Mouse (Mus musculus) neural tube, embryonic 13.5 days (tissue): ENCODE data around the gene Actr2. TPM values are rescaled to one million over a fixed set of nuclear protein-coding genes. Genes with fewer than 3 reads are reported as not detected.
A peak's percentile ranks its signal among the peaks of the same experiment; 100 is the strongest.
"Not testable (repeated sequence)": the region's sequence is repeated elsewhere in the genome, so short reads cannot be mapped to it uniquely, and the experiment has no call there.

Experiments used
- ATAC-seq: fragments of 200-750 bp; cut with Nextera tagmentation; 2 replicates; pipeline ENCODE4 v1.8.0; 2017; ENCODE audit warnings: low read depth, mild to moderate bottlenecking, moderate TSS enrichment, moderate library complexity
- H3K27ac ChIP-seq: fragments of 300-500 bp; sonication (generic); replicated peaks from 2 replicates; pipeline ENCODE4 v1.5.1; 2015; ENCODE audit warnings: moderate library complexity, mild to moderate bottlenecking, inconsistent platforms
- H3K27me3 ChIP-seq: fragments of 300-500 bp; sonication (generic); 2 replicates; pipeline ENCODE4 v1.6.1; 2015; ENCODE audit warnings: mild to moderate bottlenecking, inconsistent platforms
- H3K36me3 ChIP-seq: fragments of 300-500 bp; sonication (generic); 2 replicates; pipeline ENCODE4 v1.6.1; 2015; ENCODE audit warnings: mild to moderate bottlenecking, inconsistent platforms
- H3K4me1 ChIP-seq: fragments of 300-500 bp; sonication (generic); replicated peaks from 2 replicates; pipeline ENCODE4 v1.6.1; 2015; ENCODE audit warnings: inconsistent platforms
- H3K4me2 ChIP-seq: fragments of 300-500 bp; sonication (generic); 2 replicates; pipeline ENCODE4 v1.6.1; 2015; ENCODE audit warnings: inconsistent platforms, mild to moderate bottlenecking, moderate library complexity
- H3K4me3 ChIP-seq: fragments of 300-500 bp; sonication (generic); 2 replicates; pipeline ENCODE4 v1.5.1; 2015; ENCODE audit warnings: mild to moderate bottlenecking, inconsistent platforms
- H3K9ac ChIP-seq: fragments of 300-500 bp; sonication (generic); 2 replicates; pipeline ENCODE4 v1.6.1; 2015; ENCODE audit warnings: moderate library complexity, mild to moderate bottlenecking, inconsistent platforms
- H3K9me3 ChIP-seq: fragments of 300-500 bp; sonication (generic); 2 replicates; pipeline ENCODE4 v1.6.1; 2016; ENCODE audit warnings: inconsistent platforms
- WGBS: fragments of 180-500 bp; shearing (Covaris S2); methylation state at CpG from one replicate; pipeline ENCODE4 v1.1.7; 2015; 5-methylcytosine and 5-hydroxymethylcytosine counted together
- polyA plus RNA-seq: library from polyadenylated mRNA; unstranded; fragments of >200 nt; fragmentation: Nextera tagmentation; extraction: Ambion mirVana; gene quantifications from 2 replicates; pipeline ENCODE4 v1.2.1, GENCODE M21; 2015

Actr2 gene
- polyA plus RNA-seq, 1 experiment from 2014 or later = 159 TPM

DNA sequence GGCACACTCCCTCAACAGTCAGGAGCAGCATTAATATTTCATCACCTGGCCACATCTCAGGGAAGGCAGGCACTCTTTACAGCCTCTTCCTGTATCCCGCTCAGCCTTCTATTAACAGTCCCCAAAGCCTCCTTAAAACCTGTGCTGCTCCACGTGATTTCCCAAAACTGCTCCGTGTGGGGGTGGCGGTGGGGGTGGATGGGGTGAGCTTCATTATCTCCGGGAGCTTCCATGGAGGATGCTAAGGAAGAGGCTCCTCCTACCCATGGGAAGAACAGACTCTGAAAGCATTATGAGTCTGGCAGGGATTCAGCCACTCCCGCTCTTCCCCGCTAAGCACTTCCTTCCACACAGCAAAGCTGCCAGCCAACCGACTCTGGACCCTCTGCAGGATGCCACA lies 74.0 kb downstream of the Actr2 start:
- Histone ChIP-seq H3K36me3 (no peaks in the 10 kb centered on the region), H3K4me3 (no peak overlapping the region), H3K4me1 (peaks cover 38% of the 10 kb centered on the region), H3K9ac (peak overlapping the region; percentile 52; the same call in 1 of the 2 replicates), H3K9me3 (no peaks in the 10 kb centered on the region), H3K4me2 (peak overlapping the region; percentile 36), H3K27me3 (no peaks in the 10 kb centered on the region), H3K27ac (peak overlapping the region; percentile 78)
- ATAC-seq = peak; percentile 52
- 15% methylated on average over 8 of the region's 8 CpGs for WGBS

- Histone ChIP-seq H3K36me3 (no peaks in the 10 kb centered on the region), H3K4me3 (no peak overlapping the region), H3K4me2 (no peak overlapping the region), H3K27ac (no peak overlapping the region), H3K4me1 (peaks cover 29% of the 10 kb centered on the region), H3K9ac (no peak overlapping the region), H3K27me3 (no peaks in the 10 kb centered on the region), H3K9me3 (no peaks in the 10 kb centered on the region)
- peak; percentile 36; the same call in 1 of the 2 replicates for ATAC-seq
- 93% methylated on average over 4 of the region's 4 CpGs for WGBS
These were observed 75.0 kb downstream of the Actr2 start for GRCm38 (mm10) chr11:20037739-20038138.

DNA sequence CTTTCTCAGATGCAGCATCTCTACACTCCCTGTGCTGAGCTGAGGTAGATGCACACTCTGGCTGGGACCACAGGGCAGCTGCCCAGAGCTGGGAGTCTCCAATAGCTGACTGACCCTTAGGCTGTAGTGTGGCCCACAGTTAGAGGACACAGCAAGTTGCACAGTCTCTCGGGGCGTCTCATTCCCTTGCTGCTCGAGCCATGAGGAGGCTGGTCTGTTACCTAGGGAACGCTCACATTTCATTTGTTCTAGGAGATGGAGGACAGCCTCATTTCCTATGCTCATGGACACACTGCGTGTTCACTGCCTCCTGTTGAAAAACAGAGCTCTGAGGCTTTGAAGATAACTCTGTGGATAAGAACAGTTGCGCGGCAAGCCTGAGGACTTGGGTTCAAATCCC lies 76.7 kb downstream of the Actr2 start:
- no peaks in the 10 kb centered on the region for H3K9me3 ChIP-seq
- peaks cover 14% of the 10 kb centered on the region for H3K4me1 ChIP-seq
- H3K4me2 ChIP-seq = no peak overlapping the region
- no peak overlapping the region for H3K4me3 ChIP-seq
- H3K36me3 ChIP-seq = no peaks in the 10 kb centered on the region
- no peak overlapping the region for H3K27ac ChIP-seq
- 59% methylated on average over 7 of the region's 7 CpGs for WGBS
- H3K9ac ChIP-seq = no peak overlapping the region
- ATAC-seq = no peak
- H3K27me3 ChIP-seq = no peaks in the 10 kb centered on the region

DNA sequence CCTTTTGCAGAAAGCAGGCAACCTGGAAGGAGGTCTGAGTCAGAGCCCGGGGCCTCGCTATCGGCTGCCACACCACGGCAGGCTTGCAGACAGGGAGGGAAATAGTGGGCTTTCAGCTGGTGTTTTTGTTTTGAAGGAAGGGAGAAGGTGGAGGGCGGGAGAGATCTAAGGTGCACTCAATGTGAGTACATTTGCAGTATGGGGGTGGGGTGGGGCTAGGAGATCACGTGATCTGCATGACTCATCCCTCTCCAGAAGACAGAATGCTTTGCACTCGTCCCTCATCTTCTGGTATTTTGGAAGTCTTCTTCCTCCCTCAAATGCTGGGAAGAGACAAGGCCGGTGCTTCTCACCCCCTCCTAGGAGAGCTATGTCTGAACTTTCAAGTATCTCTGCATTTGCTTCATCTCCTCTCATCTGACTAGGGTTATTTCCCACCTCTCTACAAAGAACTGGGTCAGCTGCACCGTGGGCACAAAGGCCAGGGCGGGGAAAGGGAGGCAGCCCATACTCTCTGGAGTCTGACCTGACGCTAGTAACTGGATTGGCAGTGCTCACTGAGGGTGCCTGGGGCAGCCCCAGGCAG lies 77.3 kb downstream of the Actr2 start:
- no peak overlapping the region for H3K4me3 ChIP-seq
- H3K4me1 ChIP-seq = peaks cover 14% of the 10 kb centered on the region
- H3K27ac ChIP-seq = no peak overlapping the region
- no peak overlapping the region for H3K9ac ChIP-seq
- H3K36me3 ChIP-seq = no peaks in the 10 kb centered on the region
- no peaks in the 10 kb centered on the region for H3K27me3 ChIP-seq
- no peak for ATAC-seq
- H3K4me2 ChIP-seq = no peak overlapping the region
- 64% methylated on average over 11 of the region's 11 CpGs for WGBS
- H3K9me3 ChIP-seq = no peaks in the 10 kb centered on the region

DNA sequence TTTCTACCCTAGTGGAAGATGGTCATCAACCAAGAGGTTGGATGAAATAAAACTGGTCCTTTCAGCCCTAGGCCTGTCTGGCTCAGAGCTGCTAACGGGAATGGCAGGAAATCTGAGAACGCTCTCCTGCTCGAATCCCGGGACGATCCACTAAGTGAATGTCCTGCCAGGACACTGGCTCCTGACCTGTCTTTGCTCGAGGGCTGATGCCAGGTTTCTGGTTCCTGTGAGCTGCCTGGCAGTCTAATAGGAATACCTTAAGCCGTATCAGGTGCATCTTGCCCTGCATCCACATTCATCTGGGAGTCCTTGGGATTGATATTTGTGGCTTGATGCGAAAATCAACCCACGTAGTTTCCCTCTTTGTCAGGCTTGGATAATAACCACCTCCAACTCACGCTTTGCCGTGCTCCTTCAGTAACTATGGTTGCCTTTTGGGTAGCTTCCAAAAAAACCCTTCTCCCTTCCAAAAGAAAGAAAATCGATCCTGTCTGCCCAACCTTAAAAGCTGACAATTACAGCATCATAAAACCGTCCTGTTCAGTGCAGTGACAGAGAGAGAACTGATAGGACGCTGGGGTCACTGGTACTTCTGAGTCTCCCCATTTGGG lies 78.3 kb downstream of the Actr2 start:
- no peak overlapping the region for H3K4me2 ChIP-seq
- no peaks in the 10 kb centered on the region for H3K36me3 ChIP-seq
- no peaks in the 10 kb centered on the region for H3K9me3 ChIP-seq
- H3K27me3 ChIP-seq = no peaks in the 10 kb centered on the region
- ATAC-seq = no peak
- H3K4me1 ChIP-seq = peaks cover 14% of the 10 kb centered on the region
- no peak overlapping the region for H3K9ac ChIP-seq
- WGBS = 54% methylated on average over 14 of the region's 14 CpGs
- H3K4me3 ChIP-seq = no peak overlapping the region
- H3K27ac ChIP-seq = no peak overlapping the region

- H3K4me2 ChIP-seq = no peak overlapping the region
- peaks cover 6% of the 10 kb centered on the region for H3K4me1 ChIP-seq
- H3K4me3 ChIP-seq = no peak overlapping the region
- no peak for ATAC-seq
- no peaks in the 10 kb centered on the region for H3K27me3 ChIP-seq
- H3K9me3 ChIP-seq = no peaks in the 10 kb centered on the region
- no peak overlapping the region for H3K27ac ChIP-seq
- WGBS = 75% methylated on average over 6 of the region's 6 CpGs
- no peak overlapping the region for H3K9ac ChIP-seq
- no peaks in the 10 kb centered on the region for H3K36me3 ChIP-seq
These were observed 79.1 kb downstream of the Actr2 start for GRCm38 (mm10) chr11:20033541-20034160.

DNA sequence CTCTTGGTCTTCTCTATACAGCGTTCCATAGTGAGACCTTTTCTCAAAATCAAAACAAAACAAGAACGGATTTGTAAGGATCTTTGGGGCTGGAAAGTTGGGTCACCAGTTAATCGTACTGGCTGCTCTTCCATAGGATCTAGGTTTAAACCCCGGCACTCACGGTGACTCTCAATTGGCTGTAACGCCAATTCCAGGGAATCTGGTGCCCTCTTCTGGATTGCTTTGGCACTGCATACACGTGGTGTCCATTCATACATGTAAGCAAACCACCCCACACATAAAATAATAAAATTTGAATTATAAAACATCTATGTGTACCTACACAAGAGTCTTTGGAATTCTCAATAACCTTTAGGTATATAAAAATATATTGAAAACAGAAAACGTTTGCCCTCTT lies 81.2 kb downstream of the Actr2 start:
- no peaks in the 10 kb centered on the region for H3K9me3 ChIP-seq
- peaks cover 3% of the 10 kb centered on the region; the same call in 1 of the 2 replicates for H3K36me3 ChIP-seq
- 43% methylated on average over 8 of the region's 8 CpGs for WGBS
- no peak for ATAC-seq
- H3K4me2 ChIP-seq = no peak overlapping the region
- H3K27ac ChIP-seq = no peak overlapping the region
- no peaks in the 10 kb centered on the region for H3K27me3 ChIP-seq
- H3K4me1 ChIP-seq = no peaks in the 10 kb centered on the region
- H3K4me3 ChIP-seq = no peak overlapping the region
- H3K9ac ChIP-seq = no peak overlapping the region

GRCm38 (mm10) chr11:20030973-20031372 lies 81.7 kb downstream of the Actr2 start:
- H3K9me3 ChIP-seq, H3K4me3 ChIP-seq, H3K27ac ChIP-seq, H3K9ac ChIP-seq, ATAC-seq, H3K4me1 ChIP-seq, H3K36me3 ChIP-seq, H3K4me2 ChIP-seq, H3K27me3 ChIP-seq: not testable (repeated sequence)
- WGBS = 93% methylated on average over 5 of the region's 5 CpGs

DNA sequence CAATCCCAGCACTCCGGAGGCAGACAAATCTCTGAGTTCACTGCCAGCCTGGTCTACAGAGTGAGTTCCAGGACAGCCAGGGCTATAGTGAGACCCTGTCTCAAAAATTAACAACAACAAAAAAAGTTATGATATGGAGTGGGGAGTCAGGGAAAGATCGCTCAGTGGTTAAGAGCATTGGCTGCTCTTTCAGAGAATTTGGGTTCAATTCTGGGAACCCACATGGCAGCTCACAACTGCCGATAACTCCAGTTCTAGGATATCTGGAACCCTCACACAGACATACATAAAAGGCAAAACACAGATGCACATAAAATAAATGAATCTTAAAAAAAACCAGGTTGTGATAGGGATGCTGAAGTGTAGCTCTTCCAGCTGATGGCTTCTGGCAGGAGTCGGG lies 83.7 kb downstream of the Actr2 start:
- H3K4me1 ChIP-seq = no peaks in the 10 kb centered on the region
- no peaks in the 10 kb centered on the region for H3K27me3 ChIP-seq
- H3K36me3 ChIP-seq = peaks cover 25% of the 10 kb centered on the region
- WGBS = 90% methylated on average over 4 of the region's 4 CpGs
- no peaks in the 10 kb centered on the region for H3K9me3 ChIP-seq
- no peak overlapping the region for H3K4me3 ChIP-seq
- H3K4me2 ChIP-seq = no peak overlapping the region
- H3K9ac ChIP-seq = no peak overlapping the region
- no peak for ATAC-seq
- H3K27ac ChIP-seq = no peak overlapping the region

DNA sequence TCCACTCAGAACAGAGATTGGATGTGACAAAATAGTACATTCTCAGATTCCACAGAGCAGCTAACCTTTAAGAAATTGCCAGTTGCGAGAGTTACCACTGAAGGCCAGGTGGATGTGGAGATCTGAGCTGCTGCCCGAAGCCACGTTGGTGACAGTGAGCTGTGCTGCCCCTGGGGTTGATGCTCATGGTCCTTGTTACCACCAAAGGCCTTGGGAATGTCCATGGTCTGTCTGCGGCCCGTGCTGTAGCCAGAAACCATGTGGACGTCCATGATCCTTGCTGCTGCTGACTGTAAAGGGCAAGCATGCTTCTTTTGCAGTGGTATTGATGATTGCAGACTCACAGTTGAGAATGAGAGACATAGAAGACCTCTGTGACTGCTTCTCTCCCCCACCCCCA lies 84.3 kb downstream of the Actr2 start:
- Histone ChIP-seq H3K36me3 (peaks cover 27% of the 10 kb centered on the region), H3K27me3 (no peaks in the 10 kb centered on the region), H3K4me2 (no peak overlapping the region), H3K9me3 (no peaks in the 10 kb centered on the region), H3K9ac (no peak overlapping the region), H3K4me1 (no peaks in the 10 kb centered on the region), H3K4me3 (no peak overlapping the region), H3K27ac (no peak overlapping the region)
- no peak for ATAC-seq
- 87% methylated on average over 6 of the region's 6 CpGs for WGBS

DNA sequence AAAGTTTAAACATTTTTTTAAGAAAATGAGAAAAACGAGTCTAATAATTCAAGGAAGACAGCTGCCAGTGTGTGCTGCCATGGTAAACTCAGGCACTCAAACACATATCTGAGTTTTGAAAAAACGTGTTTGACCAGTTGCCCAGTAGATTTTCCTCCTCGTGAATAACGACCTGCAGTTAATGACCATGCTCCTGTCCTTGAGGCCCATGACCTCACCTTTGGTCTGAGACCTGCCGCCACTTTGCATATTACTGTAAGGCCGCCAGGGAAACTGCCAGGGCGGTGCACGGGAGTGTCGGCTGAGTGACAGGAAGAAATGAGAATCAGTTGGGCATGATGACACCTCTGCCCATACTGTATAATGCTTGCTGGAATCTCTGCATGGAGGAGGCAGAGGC lies 85.0 kb downstream of the Actr2 start:
- no peak overlapping the region for H3K9ac ChIP-seq
- H3K9me3 ChIP-seq = no peaks in the 10 kb centered on the region
- H3K27me3 ChIP-seq = no peaks in the 10 kb centered on the region
- no peaks in the 10 kb centered on the region for H3K4me1 ChIP-seq
- no peak overlapping the region for H3K4me3 ChIP-seq
- H3K36me3 ChIP-seq = peaks cover 33% of the 10 kb centered on the region
- no peak overlapping the region for H3K4me2 ChIP-seq
- WGBS = 79% methylated on average over 9 of the region's 9 CpGs
- ATAC-seq = no peak
- no peak overlapping the region for H3K27ac ChIP-seq

- no peaks in the 10 kb centered on the region for H3K27me3 ChIP-seq
- H3K4me3 ChIP-seq = no peak overlapping the region
- ATAC-seq = no peak
- H3K9me3 ChIP-seq = peaks cover 12% of the 10 kb centered on the region
- H3K9ac ChIP-seq = no peak overlapping the region
- H3K4me2 ChIP-seq = no peak overlapping the region
- H3K27ac ChIP-seq = no peak overlapping the region
- peaks cover 47% of the 10 kb centered on the region for H3K36me3 ChIP-seq
- H3K4me1 ChIP-seq = no peaks in the 10 kb centered on the region
- WGBS = 71% methylated on average over 11 of the region's 11 CpGs
These were observed 86.8 kb downstream of the Actr2 start for GRCm38 (mm10) chr11:20025899-20026298.
